Mouse (Mus musculus): ENCODE results near the gene Dmwd.

The Dmwd gene

GRCm38 (mm10) chr7:19094826-19095750 is 19.1 kb downstream of the Dmwd start:
- DNase-seq (ENCODE audit: low read depth in 2 of 2, low spot score in 2 of 2), result no peak

GRCm38 (mm10) chr7:19095751-19096110 is 19.7 kb downstream of the Dmwd start:
- no peak for DNase-seq (ENCODE audit: low read depth in 2 of 2, low spot score in 2 of 2)

GRCm38 (mm10) chr7:19096421-19096976 is 20.5 kb downstream of the Dmwd start:
- no peak for DNase-seq (ENCODE audit: low read depth in 2 of 2, low spot score in 2 of 2)

GRCm38 (mm10) chr7:19097217-19097616 is 21.2 kb downstream of the Dmwd start:
- no peak for DNase-seq (ENCODE audit: low read depth in 2 of 2, low spot score in 2 of 2)

- no peak for DNase-seq (ENCODE audit: low read depth in 2 of 2, low spot score in 2 of 2)
These were observed 21.8 kb downstream of the Dmwd start for GRCm38 (mm10) chr7:19097863-19098262.

GRCm38 (mm10) chr7:19098811-19099210 is 22.8 kb downstream of the Dmwd start:
- DNase-seq (ENCODE audit: low read depth in 2 of 2, low spot score in 2 of 2), result no peak

- DNase-seq (ENCODE audit: low read depth in 2 of 2, low spot score in 2 of 2), result no peak
These were observed 24.3 kb downstream of the Dmwd start for GRCm38 (mm10) chr7:19100290-19100689.

- DNase-seq (ENCODE audit: low read depth in 2 of 2, low spot score in 2 of 2), result no peak
These were observed 27.7 kb downstream of the Dmwd start for GRCm38 (mm10) chr7:19103741-19104140.

GRCm38 (mm10) chr7:19104486-19104885 is 28.5 kb downstream of the Dmwd start:
- no peak for DNase-seq (ENCODE audit: low read depth in 2 of 2, low spot score in 2 of 2)

- no peak for DNase-seq (ENCODE audit: low read depth in 2 of 2, low spot score in 2 of 2)
These were observed 31.4 kb downstream of the Dmwd start for GRCm38 (mm10) chr7:19107436-19107835.

GRCm38 (mm10) chr7:19109565-19109964 is 33.5 kb downstream of the Dmwd start:
- no peak for DNase-seq (ENCODE audit: low read depth in 2 of 2, low spot score in 2 of 2)

- DNase-seq (ENCODE audit: low read depth in 2 of 2, low spot score in 2 of 2), result peak in 1 of 2 experiments; percentile 16
These were observed 42.2 kb downstream of the Dmwd start, which contains the start of gene Gm4969 for GRCm38 (mm10) chr7:19118028-19118771. Gene Gm4969 (minus strand): TSS chr7:19118368.

GRCm38 (mm10) chr7:19119083-19119482 is 43.1 kb downstream of the Dmwd start:
- DNase-seq (ENCODE audit: low read depth in 2 of 2, low spot score in 2 of 2), result no peak

GRCm38 (mm10) chr7:19119631-19120429 is 43.8 kb downstream of the Dmwd start, which contains the start of gene Fbxo46:
Gene Fbxo46 (plus strand): TSS chr7:19119859.
- DNase-seq (ENCODE audit: low read depth in 2 of 2, low spot score in 2 of 2), result peak; percentile 89 to 93

- DNase-seq (ENCODE audit: low read depth in 2 of 2, low spot score in 2 of 2), result no peak
These were observed 45.7 kb downstream of the Dmwd start for GRCm38 (mm10) chr7:19121686-19122085.

- no peak for DNase-seq (ENCODE audit: low read depth in 2 of 2, low spot score in 2 of 2)
These were observed 48.7 kb downstream of the Dmwd start for GRCm38 (mm10) chr7:19124713-19125112.

GRCm38 (mm10) chr7:19127744-19128143 is 51.7 kb downstream of the Dmwd start:
- no peak for DNase-seq (ENCODE audit: low read depth in 2 of 2, low spot score in 2 of 2)

GRCm38 (mm10) chr7:19129396-19129795 is 53.4 kb downstream of the Dmwd start:
- no peak for DNase-seq (ENCODE audit: low read depth in 2 of 2, low spot score in 2 of 2)

- no peak for DNase-seq (ENCODE audit: low read depth in 2 of 2, low spot score in 2 of 2)
These were observed 54.6 kb downstream of the Dmwd start for GRCm38 (mm10) chr7:19130657-19131056.

GRCm38 (mm10) chr7:19131324-19131848 is 55.4 kb downstream of the Dmwd start:
- DNase-seq (ENCODE audit: low read depth in 2 of 2, low spot score in 2 of 2), result peak; percentile 92 to 93
